Mouse (Mus musculus) heart, adult 2 months (tissue): ENCODE measurements around the gene Fam117a.

Source experiments
- EP300 ChIP-seq: fragments of 200-500 bp; IDR thresholded peaks from 2 replicates; pipeline ENCODE4 v1.6.1; 2011; ENCODE audit warnings: low read depth, low read length, control low read depth; ENCODE audit not compliant: insufficient read depth
- POLR2A ChIP-seq: fragments of 200-500 bp; IDR thresholded peaks from 2 replicates; pipeline ENCODE4 v1.6.1; 2011; ENCODE audit warnings: mild to moderate bottlenecking, low read depth, low read length, control low read depth; ENCODE audit not compliant: insufficient read depth

GRCm38 (mm10) chr11:95399520-95400020 lies 62.8 kb downstream of the Fam117a start:
- TF ChIP-seq POLR2A (no peak), EP300 (no peak)
